In the genomic region with DNA sequence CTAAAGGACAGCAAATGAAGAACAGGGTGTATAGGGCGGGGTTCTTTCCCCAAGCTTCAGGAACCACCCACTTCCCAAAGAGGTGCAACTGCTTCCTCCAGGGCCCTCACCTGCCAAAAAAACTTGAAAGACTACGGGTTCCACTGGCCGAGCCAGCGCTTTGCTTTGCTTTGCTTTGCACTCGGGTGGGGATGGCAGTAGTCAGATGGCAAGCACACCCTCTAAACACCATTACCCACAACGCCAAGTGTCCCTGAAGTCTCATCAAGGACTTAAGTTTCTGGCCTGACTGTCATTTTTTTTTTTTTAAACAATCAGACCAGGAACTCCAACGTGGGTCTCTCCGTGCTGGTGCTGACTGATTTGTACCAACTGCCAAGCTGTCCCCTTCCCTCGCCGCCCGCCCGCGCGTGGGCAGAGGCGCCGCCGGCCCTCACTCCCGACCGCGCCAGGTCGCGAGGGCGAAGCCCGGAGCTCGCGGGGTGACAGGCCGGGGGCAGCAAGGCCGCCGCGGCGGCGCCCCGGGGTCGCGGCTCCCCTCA, we compare ENCODE assay signal across 8 mouse cellular contexts. TPM values are rescaled to one million over a fixed set of nuclear protein-coding genes. Genes with fewer than 3 reads are reported as not detected.
DNase-seq lines count a peak whose midpoint lies in the region; ATAC-seq lines count a peak whose summit lies in the region.

No protein-coding gene starts in this region.

- peak overlapping the region; percentile 90 for H3K4me3 ChIP-seq in forebrain, embryonic 12.5 days (replicated peaks)
- H3K4me3 ChIP-seq in stomach, embryonic 15.5 days (replicated peaks): peak overlapping the region; percentile 95

- no peaks in the 10 kb centered on the region for H3K36me3 ChIP-seq in forebrain, embryonic 12.5 days (replicated peaks)
- no peaks in the 10 kb centered on the region for H3K36me3 ChIP-seq in stomach, embryonic 15.5 days

- peak overlapping the region; percentile 96 for H3K27ac ChIP-seq in forebrain, embryonic 12.5 days
- peak overlapping the region; percentile 94 for H3K27ac ChIP-seq in stomach, embryonic 15.5 days

- peak overlapping the region; percentile 92 for H3K9ac ChIP-seq in forebrain, embryonic 12.5 days
- peak overlapping the region; percentile 84 for H3K9ac ChIP-seq in stomach, embryonic 15.5 days

- peak overlapping the region; percentile 71 for H3K4me2 ChIP-seq in forebrain, embryonic 12.5 days
- peak overlapping the region; percentile 62 for H3K4me2 ChIP-seq in stomach, embryonic 15.5 days

- WGBS in forebrain, embryonic 12.5 days: under 1% methylated on average over 35 of the region's 35 CpGs
- WGBS in stomach, embryonic 15.5 days: under 1% methylated on average over 35 of the region's 35 CpGs

- intact Hi-C loops in left cerebral cortex, postnatal 4 days (cut with DNase I): no loop called here

- ATAC-seq in forebrain, embryonic 12.5 days (ENCODE audit: low FRiP score): peak; percentile 66
- peak; percentile 41 for ATAC-seq in stomach, embryonic 15.5 days (ENCODE audit: insufficient read depth, low FRiP score, low read depth)

- no peaks in the 10 kb centered on the region for H3K9me3 ChIP-seq in forebrain, embryonic 12.5 days
- no peaks in the 10 kb centered on the region for H3K9me3 ChIP-seq in stomach, embryonic 15.5 days

- peaks cover 12% of the 10 kb centered on the region for H3K4me1 ChIP-seq in forebrain, embryonic 12.5 days
- no peaks in the 10 kb centered on the region for H3K4me1 ChIP-seq in stomach, embryonic 15.5 days

- peak; percentile 28 for DNase-seq in layer of hippocampus, adult 11-12 months (ENCODE audit: low spot score)
- no peak for DNase-seq in layer of hippocampus, adult 9-10 months (ENCODE audit: low spot score)
- DNase-seq in adrenal gland, postnatal 36 days: peak; percentile 53 to 60
- peak; percentile 49 for DNase-seq in heart, postnatal 4 days
- peak; percentile 12 for DNase-seq in left cerebral cortex, postnatal 4 days
- peak; percentile 23 for DNase-seq in mesoderm, embryonic 11.5 days (ENCODE audit: low read depth, low spot score)

- no peaks in the 10 kb centered on the region for H3K27me3 ChIP-seq in forebrain, embryonic 12.5 days
- no peaks in the 10 kb centered on the region for H3K27me3 ChIP-seq in stomach, embryonic 15.5 days (replicated peaks)

RNA-seq across cellular contexts. Expression of a gene that starts 0.8 kb away (rescaled TPM):
- 10 to 100 TPM; 74.2 to 80.3 TPM for total RNA-seq in adrenal gland, postnatal 36 days (2021)
- 18.3 and 25.3 TPM in 2 replicates for polyA plus RNA-seq in forebrain, embryonic 12.5 days (2016; fragmentation: Nextera tagmentation; extraction: Ambion mirVana)
- 10 to 100 TPM; 46.7 to 54.8 TPM for total RNA-seq in heart, postnatal 4 days (2021)
- total RNA-seq in left cerebral cortex, postnatal 4 days (2021): 100 to 1,000 TPM; 113 to 116 TPM
- polyA plus RNA-seq in stomach, embryonic 15.5 days (2015; fragmentation: Nextera tagmentation; extraction: Ambion mirVana): 15.9 and 17.7 TPM in 2 replicates

RNA-seq across cellular contexts. Expression of a gene that starts 15.9 kb away (rescaled TPM):
- total RNA-seq in adrenal gland, postnatal 36 days (2021): 10 to 100 TPM; 38.8 to 43.4 TPM
- 45.0 and 47.2 TPM in 2 replicates for polyA plus RNA-seq in forebrain, embryonic 12.5 days (2016; fragmentation: Nextera tagmentation; extraction: Ambion mirVana)
- 10 to 100 TPM; 25.8 to 29.0 TPM for total RNA-seq in heart, postnatal 4 days (2021)
- total RNA-seq in left cerebral cortex, postnatal 4 days (2021): 10 to 100 TPM; 68.9 to 71.3 TPM
- polyA plus RNA-seq in stomach, embryonic 15.5 days (2015; fragmentation: Nextera tagmentation; extraction: Ambion mirVana): 33.7 and 34.0 TPM in 2 replicates
